Mouse (Mus musculus): Measurements from ENCODE around the gene Rcl1. TPM values are rescaled to one million over a fixed set of nuclear protein-coding genes. Genes with fewer than 3 reads are reported as not detected.
A peak's percentile ranks its signal among the peaks of the same experiment; 100 is the strongest.

The Rcl1 gene
- polyA plus RNA-seq, 2 experiments: 31.4 to 52.1 TPM

- no peak for DNase-seq (ENCODE audit: low read depth in 3 of 3, low spot score in 3 of 3)
- Histone ChIP-seq H3K27ac (no peak overlapping the region), H3K27me3 (ENCODE audit: control insufficient read depth, insufficient read depth, low read length) (no peaks in the 10 kb centered on the region), H3K4me1 (replicated peaks; ENCODE audit: control insufficient read depth in 2 of 2, insufficient read depth in 2 of 2, low read length in 1 of 2) (peaks cover 6 to 20% of the 10 kb centered on the region in 2 experiments), H3K4me2 (ENCODE audit: low read depth) (peak overlapping the region; percentile 13; the same call in 1 of the 2 replicates), H3K9ac (replicated peaks) (no peak overlapping the region), H3K36me3 (replicated peaks; ENCODE audit: control insufficient read depth, insufficient read depth, low read depth) (no peaks in the 10 kb centered on the region), H3K9me3 (ENCODE audit: control insufficient read depth, low read length) (no peaks in the 10 kb centered on the region), H3K4me3 (ENCODE audit: insufficient read depth in 1 of 2, low read depth in 2 of 2, low read length in 2 of 2) (no peak overlapping the region)
- WGBS (ENCODE audit: insufficient replicate concordance): 22% methylated on average over 9 of the region's 9 CpGs
- no peak for TF ChIP-seq CTCF (IDR thresholded peaks at IDR 0.05; ENCODE audit: low read depth)
- TF ChIP-seq EP300 (IDR thresholded peaks at IDR 0.05; ENCODE audit: low read depth): no peak
- ATAC-seq (ENCODE audit: insufficient read depth): no peak
These were observed 84.5 kb downstream of the Rcl1 start for GRCm38 (mm10) chr19:29185552-29186232.

GRCm38 (mm10) chr19:29188879-29189278 lies 87.7 kb downstream of the Rcl1 start:
- Histone ChIP-seq H3K27me3 (ENCODE audit: control insufficient read depth, insufficient read depth, low read length) (no peaks in the 10 kb centered on the region), H3K36me3 (replicated peaks; ENCODE audit: control insufficient read depth, insufficient read depth, low read depth) (no peaks in the 10 kb centered on the region), H3K4me2 (ENCODE audit: low read depth) (no peak overlapping the region), H3K9me3 (ENCODE audit: control insufficient read depth, low read length) (no peaks in the 10 kb centered on the region), H3K4me3 (ENCODE audit: insufficient read depth in 1 of 2, low read depth in 2 of 2, low read length in 2 of 2) (no peak overlapping the region), H3K4me1 (replicated peaks; ENCODE audit: control insufficient read depth in 2 of 2, insufficient read depth in 2 of 2, low read length in 1 of 2) (peaks cover 6 to 20% of the 10 kb centered on the region in 2 experiments), H3K9ac (replicated peaks) (no peak overlapping the region), H3K27ac (no peak overlapping the region)
- TF ChIP-seq EP300 (IDR thresholded peaks at IDR 0.05; ENCODE audit: low read depth): no peak
- TF ChIP-seq CTCF (IDR thresholded peaks at IDR 0.05; ENCODE audit: low read depth): no peak
- DNase-seq (ENCODE audit: low read depth in 3 of 3, low spot score in 3 of 3) (no peak), ATAC-seq (ENCODE audit: insufficient read depth) (no peak)
- 67% methylated on average over 2 of the region's 2 CpGs for WGBS (ENCODE audit: insufficient replicate concordance)

MicroRNAs within 50 kb of the gene (microRNA counts, 519-probe panel; counts per million panel counts)
- 6,906 counts per million, percentile 65 among the panel's probes with 10 or more counts for microRNA mmu-miR-101b

Small RNA genes within 50 kb of the gene (microRNA-seq; reads per million reads assigned to microRNA genes)
- gene Mir101b: 9,029 reads per million, percentile 91 among the genes with 10 or more reads in this experiment

Other genes with a start within 250 kb of the Rcl1 start
- 1.3 and 1.5 TPM in 2 replicates for gene Plpp6, start 137.4 kb upstream of the Rcl1 start, polyA plus RNA-seq (2012; rRNA removed)
- gene Plpp6, start 137.4 kb upstream of the Rcl1 start, polyA plus RNA-seq (2014; fragmentation: Nextera tagmentation; extraction: Ambion mirVana): 2.0 and 3.5 TPM in 2 replicates
- gene 4430402I18Rik, start 133.6 kb upstream of the Rcl1 start, polyA plus RNA-seq (2012; rRNA removed): 1.5 and 2.8 TPM in 2 replicates
- 1.4 and 3.1 TPM in 2 replicates for gene 4430402I18Rik, start 133.6 kb upstream of the Rcl1 start, polyA plus RNA-seq (2014; fragmentation: Nextera tagmentation; extraction: Ambion mirVana)
- gene Cdc37l1, start 111.0 kb upstream of the Rcl1 start, polyA plus RNA-seq (2012; rRNA removed): 5.8 and 8.3 TPM in 2 replicates
- 8.0 and 8.7 TPM in 2 replicates for gene Cdc37l1, start 111.0 kb upstream of the Rcl1 start, polyA plus RNA-seq (2014; fragmentation: Nextera tagmentation; extraction: Ambion mirVana)
- 12.0 and 16.3 TPM in 2 replicates for gene Ak3, start 53.4 kb upstream of the Rcl1 start, polyA plus RNA-seq (2012; rRNA removed)
- 41.5 and 44.0 TPM in 2 replicates for gene Ak3, start 53.4 kb upstream of the Rcl1 start, polyA plus RNA-seq (2014; fragmentation: Nextera tagmentation; extraction: Ambion mirVana)
- 8.6 and 13.9 TPM in 2 replicates for gene Jak2, start 150.5 kb downstream of the Rcl1 start, polyA plus RNA-seq (2012; rRNA removed)
- 16.0 and 19.4 TPM in 2 replicates for gene Jak2, start 150.5 kb downstream of the Rcl1 start, polyA plus RNA-seq (2014; fragmentation: Nextera tagmentation; extraction: Ambion mirVana)
- 0.36 and 0.45 TPM in 2 replicates for gene Insl6, start 224.0 kb downstream of the Rcl1 start, polyA plus RNA-seq (2012; rRNA removed)
- gene Insl6, start 224.0 kb downstream of the Rcl1 start, polyA plus RNA-seq (2014; fragmentation: Nextera tagmentation; extraction: Ambion mirVana): 0.76 and 1.2 TPM in 2 replicates
- gene Rln1, start 233.3 kb downstream of the Rcl1 start, polyA plus RNA-seq (2012; rRNA removed): not detected in 2 replicates
- not detected in 2 replicates for gene Rln1, start 233.3 kb downstream of the Rcl1 start, polyA plus RNA-seq (2014; fragmentation: Nextera tagmentation; extraction: Ambion mirVana)

Measured in liver, embryonic 14.5 days (tissue).